Mouse (Mus musculus) urinary bladder, postnatal 4 days (tissue): Measurements from ENCODE around the gene Atp6v1a.
A peak's percentile ranks its signal among the peaks of the same experiment; 100 is the strongest.

Source experiments
- DNase-seq, 2 experiments: peaks; one replicate each; pipeline ENCODE4 v3.0.0; 2021 to 2022; ENCODE audit warnings: low spot score in 2 of 2

Atp6v1a gene

GRCm38 (mm10) chr16:44139536-44140185 lies at the start of gene Atp6v1a, which contains the start of gene Naa50:
TSS of gene Atp6v1a (minus strand) at chr16:44139705.
TSS of gene Naa50 (plus strand) at chr16:44139830.
- peak; percentile 91 to 93 for DNase-seq

GRCm38 (mm10) chr16:44188766-44189165 lies 49.3 kb upstream of the Atp6v1a start:
- DNase-seq = no peak

GRCm38 (mm10) chr16:44187172-44187571 lies 47.7 kb upstream of the Atp6v1a start:
- no peak for DNase-seq

GRCm38 (mm10) chr16:44184769-44185168 lies 45.3 kb upstream of the Atp6v1a start:
- DNase-seq = no peak

- DNase-seq = no peak
Observed at GRCm38 (mm10) chr16:44182597-44182996, 43.1 kb upstream of the Atp6v1a start.

- no peak for DNase-seq
Observed at GRCm38 (mm10) chr16:44178555-44178954, 39.0 kb upstream of the Atp6v1a start.

- no peak for DNase-seq
Observed at GRCm38 (mm10) chr16:44176511-44176910, 37.0 kb upstream of the Atp6v1a start.

DNA sequence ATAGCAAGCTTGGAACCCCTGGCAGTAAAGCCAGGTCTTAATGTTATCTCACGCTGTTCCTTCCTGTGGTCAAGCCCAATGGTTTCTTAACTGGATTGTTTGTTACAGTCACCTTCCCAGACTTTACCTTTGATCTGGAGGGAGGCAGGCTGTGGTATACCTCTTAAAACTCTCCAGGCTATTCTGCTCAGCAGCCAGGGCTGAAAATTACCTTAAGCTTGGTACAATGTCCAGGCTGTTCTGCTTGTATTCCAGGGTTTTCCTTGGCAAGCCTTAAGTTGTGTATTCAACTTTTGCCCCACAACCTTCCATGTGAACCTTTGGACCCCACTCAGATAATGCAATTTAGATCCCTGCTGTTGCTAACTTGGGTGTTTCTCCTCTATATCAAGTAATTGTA lies 35.5 kb upstream of the Atp6v1a start:
- DNase-seq = no peak

DNA sequence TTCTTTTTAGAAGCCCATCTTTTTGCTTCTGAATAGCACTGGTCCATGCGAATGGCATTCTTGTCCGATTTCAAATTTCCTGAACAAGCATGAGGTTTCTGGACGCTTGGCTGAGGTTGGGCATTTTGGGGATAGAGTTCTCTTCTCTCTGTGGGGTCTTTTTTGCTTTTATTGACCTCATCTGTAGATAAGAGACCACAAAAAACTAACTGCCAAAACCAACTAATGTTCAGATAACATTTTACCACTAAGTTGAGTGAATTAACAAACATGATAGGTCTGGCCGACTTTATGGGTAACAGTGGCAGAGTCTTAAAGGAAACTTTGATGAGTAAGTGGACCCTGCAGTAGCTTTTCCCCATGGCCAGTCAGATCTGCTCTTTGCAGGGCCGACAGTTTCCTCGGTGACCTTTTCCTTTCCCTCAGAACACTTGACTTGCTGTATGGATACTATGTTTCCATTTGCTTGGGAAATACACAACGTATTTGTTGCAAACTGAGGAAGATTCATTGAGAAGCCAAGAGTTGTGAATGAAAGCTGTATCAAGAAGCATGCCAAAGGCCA lies 34.5 kb upstream of the Atp6v1a start:
- DNase-seq = no peak

DNA sequence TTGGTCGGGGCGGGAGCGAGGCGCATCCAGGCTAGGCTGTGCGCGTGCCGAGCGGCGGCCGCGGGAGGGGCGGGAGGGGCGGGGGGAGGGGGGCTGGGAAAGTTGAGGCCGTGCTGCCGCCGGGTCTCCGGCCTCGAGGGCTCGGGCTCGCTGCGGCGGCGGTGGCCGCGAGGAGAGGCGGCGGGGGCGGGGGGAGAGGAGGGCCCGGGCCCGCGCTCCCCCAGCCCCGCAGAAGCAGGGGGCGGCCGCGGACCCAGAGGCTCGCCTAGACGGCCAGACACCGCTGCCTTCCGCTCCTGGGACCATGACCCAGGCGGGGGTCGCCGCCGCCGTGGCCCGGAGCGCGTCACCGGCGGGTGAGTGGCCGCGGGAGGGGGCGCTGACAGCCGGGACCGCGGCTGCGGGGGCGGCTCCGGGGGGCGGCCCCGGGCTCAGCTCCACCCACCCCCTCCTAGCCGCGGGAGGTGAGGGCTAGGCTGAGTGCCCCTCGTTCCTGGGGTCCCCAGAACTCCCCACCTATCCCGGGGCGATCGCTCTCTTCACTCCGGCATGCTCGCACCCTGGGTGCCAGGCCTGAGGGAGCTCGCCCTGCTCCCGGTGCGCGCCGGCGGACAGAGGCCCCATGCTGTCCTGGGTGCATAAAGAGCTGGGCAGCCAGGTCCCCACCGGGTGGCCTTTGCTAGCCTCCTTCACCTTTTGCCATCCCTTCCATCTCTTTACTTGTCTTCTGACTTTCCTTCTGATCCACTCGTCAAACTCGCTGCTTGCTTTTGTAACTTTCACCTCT lies 33.8 kb upstream of the Atp6v1a start, which contains the start of gene Usf3:
Gene Usf3, plus strand, starts transcription at position 92 of the 787 bp plus-strand sequence.
- peak in 1 of 2 experiments; percentile 60 for DNase-seq

- peak; percentile 98 to 99 for DNase-seq
Observed at GRCm38 (mm10) chr16:44172297-44173154, 33.0 kb upstream of the Atp6v1a start.

GRCm38 (mm10) chr16:44168990-44169389 lies 29.5 kb upstream of the Atp6v1a start:
- no peak for DNase-seq

DNA sequence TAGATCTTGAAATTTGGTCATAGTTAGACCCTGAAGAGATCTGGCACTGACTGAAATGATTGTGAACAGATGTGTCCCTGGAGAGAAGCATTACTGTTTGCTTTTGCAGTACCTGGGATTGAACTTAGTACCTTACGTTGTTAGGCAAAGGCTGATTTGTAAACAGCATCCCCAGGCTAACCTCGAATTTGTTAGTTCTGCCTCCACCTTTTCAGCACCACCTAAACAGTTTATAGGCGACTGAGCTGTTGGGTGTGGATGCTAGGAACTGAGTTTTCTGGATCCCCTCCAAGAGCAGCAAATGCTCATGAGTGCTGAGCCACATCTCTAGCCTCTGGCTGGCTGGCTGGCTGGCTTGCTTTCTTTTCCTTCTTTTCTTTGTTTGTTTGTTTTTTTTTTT lies 25.7 kb upstream of the Atp6v1a start:
- DNase-seq = no peak

DNA sequence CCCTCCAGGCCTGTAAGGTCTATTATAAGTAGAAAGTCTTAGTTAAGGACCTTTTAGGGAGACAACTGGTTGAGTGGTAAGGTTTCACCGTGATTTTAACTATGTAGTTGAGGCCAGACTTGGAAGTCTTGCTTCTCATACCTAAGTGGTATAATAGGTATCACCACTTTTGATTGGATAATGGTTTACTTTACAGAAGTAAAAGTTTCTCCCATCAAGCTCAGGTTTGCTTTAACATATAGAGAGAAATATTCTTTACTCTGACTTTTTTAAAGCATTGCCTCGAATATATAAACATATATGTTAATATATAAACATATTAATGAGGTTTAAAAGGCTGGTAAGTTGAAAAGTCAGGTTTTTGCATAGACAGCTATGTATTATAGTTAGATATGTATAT lies 24.3 kb upstream of the Atp6v1a start:
- DNase-seq = no peak

GRCm38 (mm10) chr16:44159325-44159724 lies 19.8 kb upstream of the Atp6v1a start:
- no peak for DNase-seq

- no peak for DNase-seq
Observed at GRCm38 (mm10) chr16:44154497-44155057, 15.1 kb upstream of the Atp6v1a start.

- no peak for DNase-seq
Observed at GRCm38 (mm10) chr16:44149002-44149767, 9.7 kb upstream of the Atp6v1a start.

- no peak for DNase-seq
Observed at GRCm38 (mm10) chr16:44141483-44141882, 2.0 kb upstream of the Atp6v1a start.

- DNase-seq = peak; percentile 77 to 84
Observed at GRCm38 (mm10) chr16:44140186-44140787, 782 bp upstream of the Atp6v1a start.

DNA sequence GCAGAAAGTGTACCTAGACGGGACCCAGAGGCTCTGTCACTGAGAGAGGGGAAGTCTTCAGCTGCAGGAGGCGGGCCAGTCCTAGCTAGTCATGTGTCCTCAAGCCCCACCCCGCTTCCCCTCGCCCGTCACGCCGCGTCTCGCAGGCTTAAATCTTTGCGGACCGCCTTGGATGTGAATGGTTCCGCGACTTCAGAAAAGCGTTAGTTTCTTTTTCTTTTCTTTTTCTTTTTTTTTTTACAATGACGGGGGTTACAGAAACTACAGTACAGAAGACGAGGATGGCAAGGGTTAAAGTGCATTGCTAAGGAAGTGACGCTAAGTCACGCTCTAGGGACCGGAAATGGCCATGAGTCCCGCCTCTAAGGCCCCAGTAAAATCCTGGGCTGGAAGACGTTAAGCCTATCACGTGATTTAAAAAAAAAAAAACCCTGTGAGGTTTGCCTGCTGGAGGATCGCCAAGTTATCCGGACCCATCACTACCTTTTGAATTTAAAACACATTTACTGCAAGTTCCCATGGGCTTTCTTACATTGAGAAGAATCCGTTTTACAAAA lies 448 bp downstream of the Atp6v1a start:
- peak; percentile 81 to 83 for DNase-seq
